Mouse (Mus musculus): Measurements from ENCODE around the gene Tas1r2.

GRCm38 (mm10) chr4:139630171-139630570 lies 23.2 kb upstream of the Tas1r2 start:
- no peak for TF ChIP-seq POLR2A (IDR thresholded peaks at IDR 0.05; ENCODE audit: extremely low read depth, insufficient read depth, low read length)
- 0 out of 2 replicates have a peak, but pooled peaks have one; percentile 6 for TF ChIP-seq CTCF (IDR thresholded peaks at IDR 0.05; ENCODE audit: low read depth, low read length)
